Mouse (Mus musculus): ENCODE results near the gene Igsf9. TPM values are rescaled to one million over a fixed set of nuclear protein-coding genes. Genes with fewer than 3 reads are reported as not detected.

Igsf9 gene
- polyA plus RNA-seq, 1 experiment = 4.1 TPM

DNA sequence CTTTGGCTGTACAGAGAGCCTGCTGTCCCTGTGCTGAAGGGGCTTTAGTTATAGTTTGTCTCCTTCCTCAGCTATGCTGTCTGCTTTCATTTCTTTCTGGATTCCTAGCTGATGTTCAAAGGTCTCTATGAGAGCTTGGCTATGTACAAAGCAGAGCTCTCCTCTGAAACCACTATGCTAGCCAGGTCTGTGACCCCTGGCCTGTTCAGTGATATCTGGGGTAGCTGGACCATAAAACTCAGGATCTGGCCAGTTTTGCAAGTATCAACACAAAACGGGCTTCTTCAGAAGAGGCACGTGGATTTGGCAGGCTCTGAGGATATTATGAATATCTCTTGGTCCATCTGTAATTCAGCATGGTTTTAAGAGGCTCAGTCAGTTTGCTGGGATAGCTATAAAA is 28.7 kb upstream of the Igsf9 start:
- Histone ChIP-seq H3K79me3 (ENCODE audit: low read depth) (no peaks in the 10 kb centered on the region), H3K27me3 (ENCODE audit: control insufficient read depth, insufficient read depth, insufficient read length) (no peaks in the 10 kb centered on the region), H3K79me2 (ENCODE audit: control insufficient read depth, insufficient read depth) (no peaks in the 10 kb centered on the region), H3K4me3 (ENCODE audit: insufficient read depth, poor library complexity, severe bottlenecking) (no peak overlapping the region), H3K36me3 (ENCODE audit: control insufficient read depth, insufficient read depth) (no peaks in the 10 kb centered on the region), H3ac (ENCODE audit: control insufficient read depth, insufficient read length, low read depth) (no peak overlapping the region)
- TF ChIP-seq USF1 (IDR thresholded peaks at IDR 0.05; ENCODE audit: low read depth) = no peak
- TF ChIP-seq MAX (IDR thresholded peaks at IDR 0.05) = no peak
- no peak for TF ChIP-seq MYOG (IDR thresholded peaks at IDR 0.05; ENCODE audit: control insufficient read depth, extremely low read depth, insufficient read length)
- no peak for TF ChIP-seq CTCF (IDR thresholded peaks at IDR 0.05; ENCODE audit: control insufficient read depth, insufficient read depth, insufficient read length)
- no peak for TF ChIP-seq MYOD1 (IDR thresholded peaks at IDR 0.05; ENCODE audit: control insufficient read depth, insufficient read length, low read depth)
- no peak for TF ChIP-seq FOSL1 (IDR thresholded peaks at IDR 0.05; ENCODE audit: insufficient read depth, low read length, poor library complexity, severe bottlenecking)
- no peak for TF ChIP-seq CEBPB (IDR thresholded peaks at IDR 0.05; ENCODE audit: low read depth)

DNA sequence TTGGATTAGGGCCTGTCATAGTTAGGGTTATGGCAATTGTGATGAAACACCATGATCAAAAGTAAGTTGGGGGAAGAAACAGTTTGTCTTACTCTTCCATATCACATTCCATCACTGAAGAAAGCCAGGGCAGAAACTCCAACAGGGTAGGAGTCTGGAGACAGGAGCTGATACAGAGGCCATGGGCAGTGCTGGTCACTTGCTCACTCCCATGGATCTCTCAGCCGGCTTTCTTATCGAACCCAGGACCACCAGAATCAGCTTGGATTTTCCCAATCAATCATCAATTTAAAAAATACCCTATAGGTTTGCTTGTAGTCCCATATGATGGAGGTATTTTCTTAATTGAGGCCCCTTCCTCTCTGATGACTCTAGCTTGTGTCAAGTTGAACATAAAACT is 27.8 kb upstream of the Igsf9 start:
- no peak overlapping the region for H3ac ChIP-seq (ENCODE audit: control insufficient read depth, insufficient read length, low read depth)

DNA sequence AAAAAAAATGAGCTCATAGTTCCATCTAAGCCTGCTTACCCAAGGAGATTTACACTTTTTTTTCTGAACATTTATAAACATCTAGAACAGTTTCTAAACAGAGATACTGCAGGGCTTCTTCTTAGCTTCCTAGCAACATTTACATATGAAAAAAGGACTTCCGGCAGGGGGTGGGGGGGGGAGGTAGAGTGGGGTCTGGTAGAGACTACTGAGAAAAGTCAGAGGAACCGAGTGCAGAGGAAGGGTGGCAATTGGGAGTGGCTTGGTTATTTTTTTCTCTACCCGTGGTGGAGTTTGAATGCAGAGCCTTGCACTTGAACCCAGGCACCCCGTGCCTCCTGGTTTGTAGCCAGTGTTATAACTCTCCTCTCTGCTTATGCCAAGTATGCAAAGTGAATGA is 26.2 kb upstream of the Igsf9 start:
- no peaks in the 10 kb centered on the region for H3K79me2 ChIP-seq (ENCODE audit: control insufficient read depth, insufficient read depth)
- H3K79me3 ChIP-seq (ENCODE audit: low read depth) = no peaks in the 10 kb centered on the region
- TF ChIP-seq FOSL1 (IDR thresholded peaks at IDR 0.05; ENCODE audit: insufficient read depth, low read length, poor library complexity, severe bottlenecking) (no peak), CTCF (IDR thresholded peaks at IDR 0.05; ENCODE audit: control insufficient read depth, insufficient read depth, insufficient read length) (no peak), MYOG (IDR thresholded peaks at IDR 0.05; ENCODE audit: control insufficient read depth, extremely low read depth, insufficient read length) (no peak), MYOD1 (IDR thresholded peaks at IDR 0.05; ENCODE audit: control insufficient read depth, insufficient read length, low read depth) (no peak), MAX (IDR thresholded peaks at IDR 0.05) (no peak), USF1 (IDR thresholded peaks at IDR 0.05; ENCODE audit: low read depth) (no peak), CEBPB (IDR thresholded peaks at IDR 0.05; ENCODE audit: low read depth) (no peak)
- H3ac ChIP-seq (ENCODE audit: control insufficient read depth, insufficient read length, low read depth) = no peak overlapping the region
- no peaks in the 10 kb centered on the region for H3K36me3 ChIP-seq (ENCODE audit: control insufficient read depth, insufficient read depth)
- H3K4me3 ChIP-seq (ENCODE audit: insufficient read depth, poor library complexity, severe bottlenecking) = no peak overlapping the region
- no peaks in the 10 kb centered on the region for H3K27me3 ChIP-seq (ENCODE audit: control insufficient read depth, insufficient read depth, insufficient read length)

More for the DNA sequence above, 27.8 kb upstream of the Igsf9 start:
- Histone ChIP-seq H3K79me2 (ENCODE audit: control insufficient read depth, insufficient read depth) (no peaks in the 10 kb centered on the region), H3K36me3 (ENCODE audit: control insufficient read depth, insufficient read depth) (no peaks in the 10 kb centered on the region), H3K27me3 (ENCODE audit: control insufficient read depth, insufficient read depth, insufficient read length) (no peaks in the 10 kb centered on the region), H3K79me3 (ENCODE audit: low read depth) (no peaks in the 10 kb centered on the region), H3K4me3 (ENCODE audit: insufficient read depth, poor library complexity, severe bottlenecking) (no peak overlapping the region)
- no peak for TF ChIP-seq CEBPB (IDR thresholded peaks at IDR 0.05; ENCODE audit: low read depth)
- TF ChIP-seq MYOG (IDR thresholded peaks at IDR 0.05; ENCODE audit: control insufficient read depth, extremely low read depth, insufficient read length) = no peak
- no peak for TF ChIP-seq USF1 (IDR thresholded peaks at IDR 0.05; ENCODE audit: low read depth)
- TF ChIP-seq MAX (IDR thresholded peaks at IDR 0.05) = no peak
- no peak for TF ChIP-seq MYOD1 (IDR thresholded peaks at IDR 0.05; ENCODE audit: control insufficient read depth, insufficient read length, low read depth)
- no peak for TF ChIP-seq CTCF (IDR thresholded peaks at IDR 0.05; ENCODE audit: control insufficient read depth, insufficient read depth, insufficient read length)
- no peak for TF ChIP-seq FOSL1 (IDR thresholded peaks at IDR 0.05; ENCODE audit: insufficient read depth, low read length, poor library complexity, severe bottlenecking)

DNA sequence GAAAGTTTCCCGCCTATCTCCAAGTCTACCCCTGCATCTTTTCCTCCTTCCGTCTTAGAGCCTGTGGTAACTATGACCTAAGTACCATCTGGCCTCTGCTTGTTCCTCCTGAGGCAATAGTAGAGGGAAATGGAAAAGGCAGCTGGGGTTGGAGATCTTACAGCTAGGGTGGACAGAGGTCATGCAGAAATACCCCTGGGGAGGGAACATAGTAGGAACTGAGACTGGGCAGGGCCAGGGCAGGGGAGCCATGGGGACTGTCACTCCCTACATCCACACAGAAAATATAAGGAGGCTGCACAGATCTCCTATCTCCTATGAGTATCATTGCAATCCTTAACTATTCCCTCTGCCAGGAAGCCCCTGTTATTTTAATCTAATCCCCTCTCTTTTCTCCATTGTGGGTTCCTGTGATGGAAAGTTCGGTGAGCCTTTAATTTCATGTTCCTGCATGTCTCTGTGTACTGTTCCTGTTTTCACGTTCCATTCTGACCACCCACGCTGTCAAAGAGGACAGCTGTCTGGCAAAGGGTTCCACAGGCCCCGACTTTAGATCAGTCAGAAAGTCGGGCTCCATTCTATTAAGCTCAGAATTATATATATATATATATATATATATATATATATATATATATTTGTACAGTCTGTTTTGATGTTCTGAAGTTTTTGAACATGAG is 25.4 kb upstream of the Igsf9 start:
- Histone ChIP-seq H3K79me3 (ENCODE audit: low read depth) (no peaks in the 10 kb centered on the region), H3K79me2 (ENCODE audit: control insufficient read depth, insufficient read depth) (no peaks in the 10 kb centered on the region), H3K27me3 (ENCODE audit: control insufficient read depth, insufficient read depth, insufficient read length) (no peaks in the 10 kb centered on the region), H3K4me3 (ENCODE audit: insufficient read depth, poor library complexity, severe bottlenecking) (no peak overlapping the region), H3ac (ENCODE audit: control insufficient read depth, insufficient read length, low read depth) (no peak overlapping the region), H3K36me3 (ENCODE audit: control insufficient read depth, insufficient read depth) (no peaks in the 10 kb centered on the region)
- TF ChIP-seq CEBPB (IDR thresholded peaks at IDR 0.05; ENCODE audit: low read depth) = no peak
- TF ChIP-seq MYOD1 (IDR thresholded peaks at IDR 0.05; ENCODE audit: control insufficient read depth, insufficient read length, low read depth) = no peak
- TF ChIP-seq MAX (IDR thresholded peaks at IDR 0.05) = no peak
- no peak for TF ChIP-seq FOSL1 (IDR thresholded peaks at IDR 0.05; ENCODE audit: insufficient read depth, low read length, poor library complexity, severe bottlenecking)
- TF ChIP-seq CTCF (IDR thresholded peaks at IDR 0.05; ENCODE audit: control insufficient read depth, insufficient read depth, insufficient read length) = no peak
- no peak for TF ChIP-seq MYOG (IDR thresholded peaks at IDR 0.05; ENCODE audit: control insufficient read depth, extremely low read depth, insufficient read length)
- no peak for TF ChIP-seq USF1 (IDR thresholded peaks at IDR 0.05; ENCODE audit: low read depth)

DNA sequence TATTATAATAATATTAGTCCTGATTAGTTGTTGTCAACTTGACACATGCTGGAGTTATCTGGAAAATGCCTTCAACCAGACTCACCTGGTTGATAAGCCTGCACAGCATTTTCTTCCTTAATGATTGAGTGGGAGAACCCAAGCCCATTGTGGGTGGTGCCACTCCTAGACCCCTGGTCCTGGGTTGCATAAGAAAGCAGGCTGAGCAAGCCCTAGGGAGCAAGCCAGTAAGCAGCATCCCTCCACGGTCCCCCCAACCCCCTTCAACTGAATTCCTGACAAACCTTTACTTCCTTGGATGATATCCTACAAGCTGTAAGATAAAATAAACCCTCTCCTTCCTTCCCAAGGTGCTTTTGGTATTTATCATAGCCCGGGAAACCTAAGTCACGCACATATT is 24.4 kb upstream of the Igsf9 start:
- no peaks in the 10 kb centered on the region for H3K79me2 ChIP-seq (ENCODE audit: control insufficient read depth, insufficient read depth)
- H3K36me3 ChIP-seq (ENCODE audit: control insufficient read depth, insufficient read depth) = no peaks in the 10 kb centered on the region
- no peak overlapping the region for H3ac ChIP-seq (ENCODE audit: control insufficient read depth, insufficient read length, low read depth)
- no peak for TF ChIP-seq CEBPB (IDR thresholded peaks at IDR 0.05; ENCODE audit: low read depth)
- TF ChIP-seq USF1 (IDR thresholded peaks at IDR 0.05; ENCODE audit: low read depth) = no peak
- TF ChIP-seq MYOG (IDR thresholded peaks at IDR 0.05; ENCODE audit: control insufficient read depth, extremely low read depth, insufficient read length) = no peak
- no peak for TF ChIP-seq FOSL1 (IDR thresholded peaks at IDR 0.05; ENCODE audit: insufficient read depth, low read length, poor library complexity, severe bottlenecking)
- no peak for TF ChIP-seq MAX (IDR thresholded peaks at IDR 0.05)
- H3K27me3 ChIP-seq (ENCODE audit: control insufficient read depth, insufficient read depth, insufficient read length) = no peaks in the 10 kb centered on the region
- H3K4me3 ChIP-seq (ENCODE audit: insufficient read depth, poor library complexity, severe bottlenecking) = no peak overlapping the region
- H3K79me3 ChIP-seq (ENCODE audit: low read depth) = no peaks in the 10 kb centered on the region

All from C2C12 (cell line).